ENCODE assay signal across 8 mouse cellular contexts in the genomic region with DNA sequence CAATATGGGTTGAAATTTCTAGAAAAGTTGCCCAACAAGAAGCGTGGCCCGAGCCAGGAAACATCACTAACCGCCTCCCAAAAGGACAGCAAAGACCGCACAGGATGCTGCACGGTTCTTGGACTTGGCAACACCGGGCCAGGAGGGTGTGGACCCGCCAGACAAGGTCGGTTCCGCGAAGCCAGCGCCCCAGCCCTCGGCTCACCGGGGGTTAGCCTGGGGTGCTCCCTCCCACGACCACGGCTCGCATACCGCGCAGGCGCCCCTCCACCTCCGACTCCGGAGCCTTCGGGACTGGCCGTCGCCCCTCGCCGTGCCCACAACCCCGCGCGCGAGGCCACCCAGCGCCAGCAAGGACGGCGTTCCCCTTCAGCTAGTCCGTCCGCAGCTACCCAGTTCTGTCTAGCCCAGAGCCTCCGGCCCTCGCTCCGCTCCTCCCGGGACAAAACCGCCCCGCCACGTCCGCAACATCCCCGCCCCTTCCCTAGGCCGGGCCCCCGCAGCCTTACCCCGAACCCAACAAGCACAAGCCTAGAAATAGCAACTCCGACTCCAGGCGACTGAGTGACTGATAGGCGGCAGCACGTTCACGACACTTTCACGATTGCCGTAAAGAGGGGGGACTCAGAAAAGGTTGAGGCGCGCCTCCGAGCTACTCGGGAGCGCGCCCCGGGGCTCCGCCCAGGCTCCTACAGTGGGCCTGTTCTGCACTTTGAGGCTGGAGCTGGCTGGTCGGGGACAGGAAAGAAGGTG. TPM values are rescaled to one million over a fixed set of nuclear protein-coding genes. Genes with fewer than 3 reads are reported as not detected.
DNase-seq lines count a peak whose midpoint lies in the region; ATAC-seq lines count a peak whose summit lies in the region.

Dram2 (plus strand) TSS at position 628 of the 753 bp plus-strand sequence.
Cept1 (minus strand) TSS at position 632 of the 753 bp plus-strand sequence.

- H3K36me3 ChIP-seq in intestine, embryonic 14.5 days (ENCODE audit: control insufficient read depth, insufficient read depth, low read length), result peaks cover 5% of the 10 kb centered on the region; the same call in 1 of the 2 replicates

- no peaks in the 10 kb centered on the region for H3K9me3 ChIP-seq in intestine, embryonic 14.5 days (ENCODE audit: control insufficient read depth, low read length)

- intact Hi-C loops in left cerebral cortex, postnatal 14 days (cut with DNase I), result loop anchor here (10.0 kb wide), 1 partner anchor 177 kb away; no protein-coding TSS in a partner anchor

- H3K27me3 ChIP-seq in intestine, embryonic 14.5 days (replicated peaks; ENCODE audit: control insufficient read depth, insufficient read depth, low read length), result no peaks in the 10 kb centered on the region

- peak within 1 kb of the TSS; percentile 82 for H3K4me3 ChIP-seq in intestine, embryonic 14.5 days (ENCODE audit: low read depth, low read length)

- H3K27ac ChIP-seq in intestine, embryonic 14.5 days (ENCODE audit: low read depth), result peak within 1 kb of the TSS; percentile 97

- peak within 1 kb of the TSS; percentile 78 for H3K4me2 ChIP-seq in intestine, embryonic 14.5 days (ENCODE audit: low read length)

- H3K4me1 ChIP-seq in intestine, embryonic 14.5 days (replicated peaks; ENCODE audit: control insufficient read depth, insufficient read depth, low read length), result peaks cover 17% of the 10 kb centered on the region; the same call in 1 of the 2 replicates

- peak; percentile 95 for ATAC-seq in intestine, embryonic 14.5 days (replicated peaks; ENCODE audit: low FRiP score, low TSS enrichment, low read depth)

- DNase-seq in adrenal gland, adult 18-20 months (ENCODE audit: low spot score in 2 of 2), result peak; percentile 85 to 86
- DNase-seq in embryo, embryonic 11 days, result peak; percentile 97
- DNase-seq in gastrocnemius, postnatal 25 days, result peak; percentile 91
- peak; percentile 92 for DNase-seq in intestine, embryonic 14.5 days (ENCODE audit: low spot score)
- peak; percentile 93 to 97 for DNase-seq in left cerebral cortex, postnatal 14 days (ENCODE audit: low spot score in 2 of 2)
- peak; percentile 97 for DNase-seq in mesoderm, embryonic 11.5 days (ENCODE audit: low read depth, low spot score)
- peak; percentile 91 to 94 for DNase-seq in right cerebral cortex, postnatal 36 days (ENCODE audit: low spot score in 2 of 2)
- DNase-seq in yolk sac, embryonic 10.5 days (ENCODE audit: low spot score), result peak; percentile 95

- peak within 1 kb of the TSS; percentile 91 for H3K9ac ChIP-seq in intestine, embryonic 14.5 days (ENCODE audit: low read length)

- WGBS in intestine, embryonic 14.5 days, result under 1% methylated on average over 63 of the region's 63 CpGs

RNA-seq across cellular contexts. Expression of gene Dram2, which starts in this region (rescaled TPM):
- total RNA-seq in adrenal gland, adult 18-20 months (2021), result 10 to 100 TPM; 75.2 to 87.3 TPM
- total RNA-seq in gastrocnemius, postnatal 25 days (2021), result 10 to 100 TPM; 72.5 to 79.3 TPM
- 81.7 and 82.2 TPM in 2 replicates for polyA plus RNA-seq in intestine, embryonic 14.5 days (2014; fragmentation: Nextera tagmentation; extraction: Ambion mirVana)
- 10 to 100 TPM; 33.1 to 37.7 TPM for total RNA-seq in left cerebral cortex, postnatal 14 days (2021)

RNA-seq across cellular contexts. Expression of gene Cept1, which starts in this region (rescaled TPM):
- total RNA-seq in adrenal gland, adult 18-20 months (2021), result 10 to 100 TPM; 32.0 to 37.8 TPM
- 10 to 100 TPM; 15.0 to 19.4 TPM for total RNA-seq in gastrocnemius, postnatal 25 days (2021)
- polyA plus RNA-seq in intestine, embryonic 14.5 days (2014; fragmentation: Nextera tagmentation; extraction: Ambion mirVana), result 48.7 and 54.0 TPM in 2 replicates
- 10 to 100 TPM; 40.2 to 44.3 TPM for total RNA-seq in left cerebral cortex, postnatal 14 days (2021)

Comparison
In these comparisons a context has a peak if more than half of its experiments do, and no peak if none do; other contexts are left out.
1. Peak in every context shown above with its lines: DNase-seq, ATAC-seq, H3K4me3 ChIP-seq and H3K27ac ChIP-seq.